Mouse (Mus musculus): ENCODE measurements around the gene Trnp1. TPM values are rescaled to one million over a fixed set of nuclear protein-coding genes. Genes with fewer than 3 reads are reported as not detected.
"Not testable (repeated sequence)": the region's sequence is repeated elsewhere in the genome, so short reads cannot be mapped to it uniquely, and the experiment has no call there.

Trnp1 gene
- polyA plus RNA-seq, 1 experiment from 2014 or later = 1.2 TPM

DNA sequence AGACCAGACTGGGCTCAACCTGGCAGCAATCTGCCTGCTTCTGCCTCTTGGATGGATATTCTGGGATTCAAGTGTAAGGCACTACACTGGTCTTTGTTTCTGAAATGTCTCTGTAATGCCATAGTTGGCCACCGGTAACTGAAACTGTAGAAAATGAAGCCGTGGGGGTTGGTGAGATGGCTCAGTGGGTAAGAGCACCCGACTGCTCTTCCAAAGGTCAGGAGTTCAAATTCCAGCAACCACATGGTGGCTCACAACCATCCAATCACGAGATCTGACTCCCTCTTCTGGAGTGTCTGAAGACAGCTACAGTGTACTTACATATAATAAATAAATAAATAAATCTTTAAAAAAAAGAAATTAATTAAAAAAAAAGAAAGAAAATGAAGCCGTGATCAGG is 14.2 kb upstream of the Trnp1 start:
- H3K4me1 ChIP-seq (replicated peaks); H3K9ac ChIP-seq; H3K4me3 ChIP-seq; H3K4me2 ChIP-seq; H3K27ac ChIP-seq (ENCODE audit: poor library complexity, severe bottlenecking); ATAC-seq (ENCODE audit: insufficient number of reproducible peaks, low FRiP score); H3K9me3 ChIP-seq (replicated peaks); H3K36me3 ChIP-seq: not testable (repeated sequence)
- H3K27me3 ChIP-seq (replicated peaks) = peaks cover 18% of the 10 kb centered on the region
- 52% methylated on average over 5 of the region's 5 CpGs for WGBS

DNA sequence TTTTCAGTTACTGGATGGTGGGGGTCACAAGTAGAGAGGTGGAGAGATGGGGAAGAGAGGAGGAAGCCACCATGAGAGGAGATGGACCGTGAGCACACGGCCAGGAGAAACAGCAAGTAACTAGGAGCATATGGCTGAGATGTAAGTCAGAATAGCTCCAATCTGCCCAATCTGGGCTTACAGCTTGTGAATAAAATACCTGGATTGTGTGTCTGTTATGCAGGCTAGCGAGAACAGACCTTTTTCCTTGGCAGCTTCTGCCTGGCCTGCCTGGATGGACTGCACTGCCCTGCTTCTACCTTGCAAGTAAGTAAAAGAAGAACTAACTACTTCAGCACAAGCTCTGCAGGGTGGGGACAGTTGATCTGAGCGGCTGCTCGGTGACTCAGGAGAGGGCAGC is 12.7 kb upstream of the Trnp1 start:
- 72% methylated on average over 5 of the region's 5 CpGs for WGBS
- Histone ChIP-seq H3K4me2 (no peak overlapping the region), H3K4me1 (replicated peaks) (no peaks in the 10 kb centered on the region), H3K9me3 (replicated peaks) (no peaks in the 10 kb centered on the region), H3K36me3 (no peaks in the 10 kb centered on the region), H3K4me3 (no peak overlapping the region), H3K9ac (no peak overlapping the region), H3K27me3 (replicated peaks) (peaks cover 27% of the 10 kb centered on the region), H3K27ac (ENCODE audit: poor library complexity, severe bottlenecking) (no peak overlapping the region)
- no peak for ATAC-seq (ENCODE audit: insufficient number of reproducible peaks, low FRiP score)

- ATAC-seq (ENCODE audit: insufficient number of reproducible peaks, low FRiP score) = no peak
- Histone ChIP-seq H3K4me1 (replicated peaks) (no peaks in the 10 kb centered on the region), H3K4me3 (no peak overlapping the region), H3K27ac (ENCODE audit: poor library complexity, severe bottlenecking) (no peak overlapping the region), H3K4me2 (no peak overlapping the region), H3K27me3 (replicated peaks) (peaks cover 45% of the 10 kb centered on the region), H3K9me3 (replicated peaks) (no peaks in the 10 kb centered on the region), H3K9ac (no peak overlapping the region), H3K36me3 (no peaks in the 10 kb centered on the region)
- WGBS = 76% methylated on average over 7 of the region's 7 CpGs
These were observed 10.6 kb upstream of the Trnp1 start for GRCm38 (mm10) chr4:133508990-133509389.

DNA sequence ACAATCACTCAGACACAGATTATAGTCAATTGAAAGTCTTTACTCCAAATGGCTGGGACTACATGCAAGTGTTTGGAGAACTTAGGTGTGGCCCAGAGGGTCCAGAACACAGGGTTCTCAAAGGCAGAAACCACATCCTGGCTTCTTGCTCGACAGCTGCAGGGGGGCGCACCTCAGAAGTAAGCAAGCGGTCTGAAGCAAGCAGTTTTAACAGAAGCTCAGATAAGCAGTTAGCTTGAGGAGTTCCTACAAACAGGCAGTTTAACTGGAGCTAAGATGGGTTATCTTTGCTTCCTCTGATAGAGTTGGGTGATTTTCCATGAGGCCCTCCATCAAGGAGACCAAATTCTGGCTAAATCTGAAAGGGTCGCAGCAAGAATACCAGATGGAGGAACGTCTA is 8.2 kb upstream of the Trnp1 start:
- no peak overlapping the region for H3K4me3 ChIP-seq
- H3K36me3 ChIP-seq = no peaks in the 10 kb centered on the region
- ATAC-seq (ENCODE audit: insufficient number of reproducible peaks, low FRiP score) = no peak
- no peak overlapping the region for H3K9ac ChIP-seq
- no peaks in the 10 kb centered on the region for H3K4me1 ChIP-seq (replicated peaks)
- H3K27ac ChIP-seq (ENCODE audit: poor library complexity, severe bottlenecking) = no peak overlapping the region
- 44% methylated on average over 5 of the region's 5 CpGs for WGBS
- H3K4me2 ChIP-seq = no peak overlapping the region
- peaks cover 67% of the 10 kb centered on the region for H3K27me3 ChIP-seq (replicated peaks)
- no peaks in the 10 kb centered on the region for H3K9me3 ChIP-seq (replicated peaks)

DNA sequence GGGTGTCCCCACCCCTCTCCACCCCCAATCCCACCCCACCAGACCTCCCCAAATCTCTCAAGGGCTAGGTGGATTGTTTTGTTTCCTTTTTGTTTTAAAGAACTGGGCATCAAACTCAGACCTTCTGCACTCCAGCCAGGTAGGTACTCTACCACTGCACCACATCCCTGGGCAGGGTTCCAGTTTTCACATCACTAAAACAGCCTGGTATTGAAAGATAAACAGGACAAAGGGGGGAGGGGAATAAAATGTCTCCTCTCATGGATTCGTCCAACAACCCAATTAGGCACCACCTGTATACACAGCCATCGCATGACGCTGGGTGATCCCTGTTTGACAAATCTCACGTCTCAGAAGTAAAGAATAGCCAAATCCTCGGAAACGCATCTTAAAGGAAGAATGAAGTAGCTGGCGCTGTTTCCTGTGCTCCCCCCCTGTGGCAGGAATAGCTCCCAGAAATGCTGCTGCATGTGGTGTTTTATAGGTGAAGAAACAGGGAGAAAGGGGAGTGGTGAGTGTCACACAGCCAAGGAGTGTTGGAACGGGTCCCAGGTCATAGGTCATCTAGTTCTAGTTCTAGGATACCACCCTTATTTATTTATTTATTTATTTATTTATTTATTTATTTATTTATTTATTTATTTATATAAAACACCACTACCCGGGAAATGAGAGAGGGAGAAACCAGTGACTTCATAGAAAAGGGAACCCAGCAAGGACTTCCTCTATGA is 6.6 kb upstream of the Trnp1 start:
- H3K9ac ChIP-seq = no peak overlapping the region
- 53% methylated on average over 9 of the region's 9 CpGs for WGBS
- no peak for ATAC-seq (ENCODE audit: insufficient number of reproducible peaks, low FRiP score)
- H3K27me3 ChIP-seq (replicated peaks) = peaks cover 84% of the 10 kb centered on the region
- no peak overlapping the region for H3K27ac ChIP-seq (ENCODE audit: poor library complexity, severe bottlenecking)
- no peaks in the 10 kb centered on the region for H3K36me3 ChIP-seq
- H3K4me2 ChIP-seq = no peak overlapping the region
- no peak overlapping the region for H3K4me3 ChIP-seq
- no peaks in the 10 kb centered on the region for H3K9me3 ChIP-seq (replicated peaks)
- H3K4me1 ChIP-seq (replicated peaks) = no peaks in the 10 kb centered on the region

DNA sequence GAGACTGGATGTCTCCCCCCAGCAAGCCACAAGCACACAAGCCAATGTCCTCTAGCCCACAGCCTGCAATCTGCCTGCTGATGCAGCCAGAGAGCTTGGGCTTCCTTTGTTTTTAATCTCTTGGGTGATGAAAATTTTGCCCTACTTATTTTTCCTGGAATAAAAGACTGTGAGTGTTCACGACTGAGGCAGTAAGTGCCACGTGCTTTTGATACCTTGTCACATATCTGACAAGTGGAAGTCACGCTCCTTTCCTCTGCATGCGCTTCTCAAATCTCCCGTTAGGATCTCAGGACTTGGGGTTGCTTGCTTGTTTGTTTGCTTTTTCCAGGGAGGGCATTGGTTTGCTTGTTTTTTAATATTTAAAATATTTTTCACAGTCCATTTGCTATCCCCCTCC is 6.0 kb upstream of the Trnp1 start:
- ATAC-seq (ENCODE audit: insufficient number of reproducible peaks, low FRiP score) = no peak
- H3K9ac ChIP-seq = no peak overlapping the region
- H3K27ac ChIP-seq (ENCODE audit: poor library complexity, severe bottlenecking) = no peak overlapping the region
- H3K36me3 ChIP-seq = no peaks in the 10 kb centered on the region
- 42% methylated on average over 5 of the region's 5 CpGs for WGBS
- no peak overlapping the region for H3K4me2 ChIP-seq
- H3K9me3 ChIP-seq (replicated peaks) = no peaks in the 10 kb centered on the region
- no peak overlapping the region for H3K4me3 ChIP-seq
- peaks cover 88% of the 10 kb centered on the region for H3K27me3 ChIP-seq (replicated peaks)
- H3K4me1 ChIP-seq (replicated peaks) = no peaks in the 10 kb centered on the region

- Histone ChIP-seq H3K9me3 (replicated peaks) (no peaks in the 10 kb centered on the region), H3K27ac (ENCODE audit: poor library complexity, severe bottlenecking) (no peak overlapping the region), H3K36me3 (no peaks in the 10 kb centered on the region), H3K4me3 (no peak overlapping the region), H3K4me2 (no peak overlapping the region), H3K27me3 (replicated peaks) (peaks cover 95% of the 10 kb centered on the region), H3K4me1 (replicated peaks) (peaks cover 16% of the 10 kb centered on the region), H3K9ac (no peak overlapping the region)
- WGBS = 56% methylated on average over 7 of the region's 7 CpGs
- no peak for ATAC-seq (ENCODE audit: insufficient number of reproducible peaks, low FRiP score)
These were observed 3.2 kb upstream of the Trnp1 start for GRCm38 (mm10) chr4:133501514-133501913.

DNA sequence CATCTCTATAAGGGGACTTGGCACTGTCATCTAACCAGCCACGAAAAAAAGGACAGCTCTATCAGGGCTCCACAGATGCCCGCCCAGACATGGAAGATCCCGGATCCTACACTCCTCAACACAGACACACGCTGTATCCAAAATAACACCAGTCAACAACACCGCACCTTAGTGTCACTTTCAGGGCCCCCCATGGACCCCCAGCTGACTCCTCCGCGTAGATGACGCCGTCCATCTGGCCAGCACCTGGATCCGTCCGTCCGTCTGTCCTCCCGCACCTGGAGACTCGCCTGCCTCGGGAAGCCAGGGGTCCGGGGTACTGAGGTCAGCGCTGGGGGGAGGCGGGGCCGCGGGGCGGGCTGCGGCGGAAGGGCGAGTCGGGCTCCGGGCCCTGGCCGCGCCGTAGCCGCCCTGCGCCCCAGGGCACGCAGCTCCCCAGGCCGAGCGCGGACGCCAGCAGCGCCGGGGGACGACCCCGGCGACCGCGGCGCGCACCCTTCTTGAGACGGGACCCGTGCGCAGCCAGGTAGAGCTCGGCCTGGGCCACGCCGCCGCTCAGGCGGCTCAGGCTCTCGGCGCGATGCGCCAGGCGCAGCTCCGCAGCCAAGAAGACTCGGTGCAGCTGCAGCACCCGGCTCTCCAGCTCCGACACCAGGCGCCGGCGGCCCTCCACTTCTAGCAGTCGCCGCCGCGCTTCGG is 740 bp downstream of the Trnp1 start:
- Histone ChIP-seq H3K36me3 (no peaks in the 10 kb centered on the region), H3K4me3 (peak overlapping the region; percentile 64), H3K4me1 (replicated peaks) (peaks cover 23% of the 10 kb centered on the region), H3K27me3 (replicated peaks) (peaks cover 83% of the 10 kb centered on the region), H3K9ac (peak overlapping the region; percentile 70), H3K9me3 (replicated peaks) (no peaks in the 10 kb centered on the region), H3K4me2 (peak overlapping the region; percentile 99), H3K27ac (ENCODE audit: poor library complexity, severe bottlenecking) (no peak overlapping the region)
- ATAC-seq (ENCODE audit: insufficient number of reproducible peaks, low FRiP score) = peak; percentile 40
- under 1% methylated on average over 70 of the region's 70 CpGs for whole genome bisulfite sequencing

GRCm38 (mm10) chr4:133496738-133497445 is 1.5 kb downstream of the Trnp1 start:
- 26% methylated on average over 6 of the region's 6 CpGs for WGBS
- Histone ChIP-seq H3K36me3 (no peaks in the 10 kb centered on the region), H3K9ac (no peak overlapping the region), H3K27me3 (replicated peaks) (peaks cover 76% of the 10 kb centered on the region), H3K4me3 (peak overlapping the region; percentile 64; the same call in 1 of the 2 replicates), H3K4me2 (peak overlapping the region; percentile 99), H3K9me3 (replicated peaks) (no peaks in the 10 kb centered on the region), H3K4me1 (replicated peaks) (peaks cover 27% of the 10 kb centered on the region), H3K27ac (ENCODE audit: poor library complexity, severe bottlenecking) (no peak overlapping the region)
- ATAC-seq (ENCODE audit: insufficient number of reproducible peaks, low FRiP score) = no peak

DNA sequence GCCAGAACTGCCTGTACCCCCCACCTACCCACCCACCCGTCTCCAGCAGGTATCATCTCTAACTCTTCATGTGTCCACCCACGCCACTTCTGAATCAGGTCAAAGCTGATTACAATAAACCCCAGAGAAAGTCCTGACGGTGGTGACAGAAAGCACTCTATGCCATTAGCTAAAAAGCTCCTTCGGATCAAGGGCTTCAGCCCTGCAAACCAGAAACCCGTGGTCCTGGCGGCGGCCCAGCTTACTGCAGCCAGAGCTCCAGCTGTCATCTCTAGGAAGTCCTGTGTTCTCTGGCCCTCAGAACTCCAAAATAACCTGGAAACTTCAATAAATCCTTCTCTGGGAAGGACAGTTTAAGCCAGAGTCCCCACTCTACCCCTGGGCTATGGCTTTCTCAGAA is 2.6 kb downstream of the Trnp1 start:
- no peak overlapping the region for H3K4me2 ChIP-seq
- peaks cover 64% of the 10 kb centered on the region for H3K27me3 ChIP-seq (replicated peaks)
- H3K27ac ChIP-seq (ENCODE audit: poor library complexity, severe bottlenecking) = no peak overlapping the region
- H3K36me3 ChIP-seq = no peaks in the 10 kb centered on the region
- H3K9ac ChIP-seq = no peak overlapping the region
- no peaks in the 10 kb centered on the region for H3K9me3 ChIP-seq (replicated peaks)
- no peak overlapping the region for H3K4me3 ChIP-seq
- H3K4me1 ChIP-seq (replicated peaks) = peaks cover 38% of the 10 kb centered on the region
- 21% methylated on average over 7 of the region's 7 CpGs for WGBS
- ATAC-seq (ENCODE audit: insufficient number of reproducible peaks, low FRiP score) = no peak

- no peak for ATAC-seq (ENCODE audit: insufficient number of reproducible peaks, low FRiP score)
- H3K27me3 ChIP-seq (replicated peaks) = peaks cover 55% of the 10 kb centered on the region
- H3K4me1 ChIP-seq (replicated peaks) = peaks cover 38% of the 10 kb centered on the region
- no peak overlapping the region for H3K27ac ChIP-seq (ENCODE audit: poor library complexity, severe bottlenecking)
- no peak overlapping the region for H3K4me2 ChIP-seq
- WGBS = 71% methylated on average over 4 of the region's 4 CpGs
- H3K4me3 ChIP-seq = no peak overlapping the region
- H3K36me3 ChIP-seq = no peaks in the 10 kb centered on the region
- no peak overlapping the region for H3K9ac ChIP-seq
- no peaks in the 10 kb centered on the region for H3K9me3 ChIP-seq (replicated peaks)
These were observed 3.5 kb downstream of the Trnp1 start for GRCm38 (mm10) chr4:133494867-133495266.

Measured in heart, embryonic 12.5 days (tissue).